Mouse (Mus musculus) bone marrow macrophage, adult 2 months (primary cell): ENCODE measurements at regions not wholly inside any gene's neighbourhood (a gene's known extent, or its start where the extent isn't known, plus 50 kb on each side); places are given as distances from the start of the nearest gene placed in this dataset.

Source experiments
- CTCF ChIP-seq: IDR thresholded peaks from 2 replicates; pipeline ENCODE4 v1.5.1; 2012; ENCODE audit warnings: low read depth, mild to moderate bottlenecking, low read length, moderate library complexity
- POLR2A ChIP-seq: IDR thresholded peaks from 2 replicates; pipeline ENCODE4 v1.6.1; 2012; ENCODE audit warnings: mild to moderate bottlenecking, low read depth, low read length, borderline replicate concordance

DNA sequence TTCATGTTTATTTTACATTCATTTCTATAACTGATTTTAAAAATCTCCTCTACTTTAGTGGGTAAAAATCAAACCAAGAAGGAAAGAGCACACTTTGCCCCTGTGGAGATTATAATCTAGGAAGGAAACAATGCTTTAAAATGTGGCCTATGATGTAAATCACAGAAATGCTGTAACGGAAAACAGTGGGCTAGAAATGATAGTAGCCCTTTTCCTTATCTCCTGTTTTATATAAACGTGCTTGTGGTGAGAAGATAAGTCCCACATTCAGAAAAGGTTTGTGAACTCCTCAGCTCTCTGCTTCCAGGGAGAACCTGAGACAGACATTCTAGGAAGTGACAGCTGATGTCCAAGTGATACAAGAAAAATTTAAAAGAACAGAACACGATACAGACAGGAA lies 159.3 kb upstream of the Sesn3 start:
- TF ChIP-seq CTCF (no peak), POLR2A (no peak)
